Mouse (Mus musculus) liver, postnatal 0 days (tissue): ENCODE measurements around the gene Gm49630.
"Not testable (repeated sequence)": the region's sequence is repeated elsewhere in the genome, so short reads cannot be mapped to it uniquely, and the experiment has no call there.

Experiments used
- CTCF ChIP-seq: sonication (generic); IDR thresholded peaks from 2 replicates; pipeline ENCODE4 v1.5.1; 2016; ENCODE audit warnings: antibody characterized with exemption, low read depth
- EP300 ChIP-seq: IDR thresholded peaks from 2 replicates; pipeline ENCODE4 v1.6.1; 2016; ENCODE audit warnings: antibody characterized with exemption, low read depth, mild to moderate bottlenecking

GRCm38 (mm10) chr17:7369401-7369800 lies 2.4 kb downstream of the Gm49630 start:
- TF ChIP-seq CTCF, EP300: not testable (repeated sequence)
